Mouse (Mus musculus) erythroblast, adult 5-6 weeks (primary cell): ENCODE results near the gene Fbxw11. TPM values are rescaled to one million over a fixed set of nuclear protein-coding genes. Genes with fewer than 3 reads are reported as not detected.

ENCODE experiments used
- ATAC-seq: replicated peaks from 2 replicates; pipeline ENCODE4 v1.8.0; 2016; ENCODE audit warnings: moderate number of reproducible peaks, mild to moderate bottlenecking, moderate TSS enrichment, inconsistent platforms; ENCODE audit not compliant: poor library complexity, low FRiP score, severe bottlenecking
- total RNA-seq, 2 experiments: library from RNA; stranded (forward) in 1 of 2; stranded (reverse) in 1 of 2; fragments of 150-400 nt in 1 of 2; fragments of 200-764, 138-1000 nt in 1 of 2; gene quantifications; 2 replicates each; pipeline versions ENCODE4 v1.2.3 to v1.2.4; 2015 to 2017; ENCODE audit warnings: low replicate concordance in 2 of 2

The Fbxw11 gene
- total RNA-seq, 2 experiments from 2014 or later, result 11.7 to 12.9 TPM

DNA sequence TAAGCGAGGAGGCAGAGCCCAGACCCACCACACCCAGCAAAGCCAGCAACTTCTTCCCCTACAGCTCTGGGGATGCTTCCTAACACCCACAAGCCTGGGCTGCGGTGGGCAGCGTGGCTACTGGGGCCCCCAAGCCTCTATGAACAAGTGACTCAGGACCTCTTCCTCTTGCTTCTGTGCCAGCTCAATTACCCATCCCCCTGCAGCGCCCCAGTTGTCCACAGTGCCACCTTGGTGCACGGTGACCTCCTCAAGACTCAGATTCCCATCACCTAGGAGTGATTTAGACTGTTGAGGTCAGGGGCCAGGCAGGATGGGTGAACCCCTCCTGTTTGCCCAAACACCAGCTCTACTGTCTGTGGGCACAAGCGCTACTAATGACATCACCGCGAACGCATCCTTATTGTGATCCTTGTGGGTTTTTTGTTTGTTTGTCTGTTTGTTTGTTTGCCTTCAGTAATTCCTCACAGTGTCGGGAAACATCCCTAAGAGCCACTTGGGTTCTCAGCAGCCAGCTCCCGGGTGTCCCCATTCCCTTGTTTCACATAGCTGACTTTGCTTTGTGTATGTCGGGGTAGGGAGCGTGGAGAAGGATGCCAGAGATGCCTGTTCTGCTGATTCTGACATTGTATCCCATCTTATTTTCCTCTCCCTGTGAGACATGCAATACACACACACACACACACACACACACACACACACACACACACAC, 19.9 kb upstream of the Fbxw11 start:
- ATAC-seq, result no peak

DNA sequence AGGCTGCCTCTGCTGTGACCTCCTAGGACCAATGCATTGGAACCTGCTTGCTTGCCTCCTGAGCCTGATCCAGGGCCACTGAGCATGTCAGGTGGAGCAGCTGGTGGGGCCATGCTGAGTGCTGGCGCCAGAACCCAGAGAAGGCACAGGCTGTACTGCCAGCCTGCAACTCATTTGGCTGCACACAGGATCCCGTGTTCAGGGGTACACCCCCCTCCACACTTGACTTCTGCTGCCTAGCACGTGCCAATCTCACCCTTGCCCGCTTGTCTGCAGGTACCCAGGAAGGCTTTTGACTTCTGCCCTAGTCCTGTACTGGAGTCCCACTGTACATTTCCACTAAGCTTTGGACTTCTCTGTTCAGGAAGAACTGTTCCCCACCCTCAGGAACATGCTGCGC, 19.3 kb upstream of the Fbxw11 start:
- ATAC-seq, result no peak

DNA sequence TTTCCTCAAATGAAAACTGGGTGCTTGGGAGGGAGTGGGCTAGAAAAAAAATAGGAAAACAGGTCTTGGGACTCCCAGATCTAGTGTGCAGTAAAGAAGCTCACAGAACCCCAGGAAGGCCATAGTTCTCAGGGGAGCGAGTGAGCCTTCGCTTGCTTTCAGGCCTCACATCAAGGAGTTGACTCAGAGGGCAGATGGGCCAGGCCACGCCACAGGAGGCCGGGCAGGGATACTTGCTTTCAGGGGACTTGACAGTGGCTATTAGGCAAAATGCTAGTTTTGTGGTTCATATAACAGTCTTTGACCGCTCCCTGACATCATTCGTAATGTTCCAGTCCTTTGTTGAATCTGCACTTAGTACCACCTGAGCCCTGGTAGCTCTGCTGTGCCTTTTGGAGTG, 18.6 kb upstream of the Fbxw11 start:
- no peak for ATAC-seq

DNA sequence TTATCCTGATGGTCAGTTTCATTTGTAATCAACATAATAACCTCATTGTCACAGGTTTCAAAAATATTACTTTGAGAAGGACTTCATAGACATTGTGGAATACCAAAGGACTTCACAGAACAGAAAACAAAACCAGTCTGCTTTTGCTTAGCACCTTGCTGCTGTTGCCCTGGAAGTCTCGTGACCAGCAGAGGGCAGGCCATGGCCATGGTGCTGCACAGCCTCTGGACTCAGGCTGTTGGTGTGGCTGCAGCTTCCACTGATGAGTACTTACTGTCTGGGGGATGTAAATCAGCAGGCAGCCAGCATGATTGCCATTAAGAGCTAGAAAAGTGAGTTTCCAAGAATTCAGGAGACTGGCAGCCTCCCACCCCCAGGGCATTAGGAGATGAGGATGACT, 16.8 kb upstream of the Fbxw11 start:
- ATAC-seq, result no peak

DNA sequence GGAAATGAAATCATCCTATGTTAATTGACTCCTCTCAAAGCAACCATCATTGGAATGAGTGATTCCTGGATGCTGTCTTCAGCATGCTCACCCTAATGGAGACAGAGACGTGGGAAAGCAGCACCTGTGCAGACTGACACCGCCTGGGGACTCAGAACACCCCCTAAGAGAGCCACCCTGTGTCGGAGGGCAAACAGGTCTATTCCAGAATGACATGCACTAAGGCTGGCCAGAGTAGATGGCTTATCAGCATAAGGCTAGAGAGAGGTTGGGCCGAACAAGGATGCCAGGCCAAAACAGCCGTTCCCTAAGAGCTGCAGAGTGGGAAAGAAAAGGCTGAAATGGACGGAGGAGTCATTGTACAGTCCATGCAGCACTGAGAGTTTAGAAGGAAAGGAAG, 16.4 kb upstream of the Fbxw11 start:
- ATAC-seq, result no peak

DNA sequence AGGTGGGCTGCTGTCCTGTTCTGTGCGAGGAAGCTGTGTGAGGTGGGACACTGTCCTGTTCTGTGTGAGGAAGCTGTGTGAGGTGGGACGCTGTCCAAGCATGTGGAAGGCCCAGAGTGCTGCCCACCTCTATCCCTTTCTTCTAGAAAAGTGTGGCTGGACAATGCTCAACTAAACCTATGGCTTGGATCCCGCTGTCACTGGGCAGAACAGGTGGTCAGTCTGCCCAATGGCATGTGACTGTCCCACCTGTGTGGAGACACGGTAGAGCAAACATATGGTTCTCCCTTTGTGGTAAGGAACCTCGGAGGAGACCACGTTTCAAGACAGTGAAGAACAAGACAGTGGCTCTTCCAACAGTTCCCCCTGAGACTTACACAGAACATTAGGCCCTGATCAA, 14.6 kb upstream of the Fbxw11 start:
- ATAC-seq, result no peak

DNA sequence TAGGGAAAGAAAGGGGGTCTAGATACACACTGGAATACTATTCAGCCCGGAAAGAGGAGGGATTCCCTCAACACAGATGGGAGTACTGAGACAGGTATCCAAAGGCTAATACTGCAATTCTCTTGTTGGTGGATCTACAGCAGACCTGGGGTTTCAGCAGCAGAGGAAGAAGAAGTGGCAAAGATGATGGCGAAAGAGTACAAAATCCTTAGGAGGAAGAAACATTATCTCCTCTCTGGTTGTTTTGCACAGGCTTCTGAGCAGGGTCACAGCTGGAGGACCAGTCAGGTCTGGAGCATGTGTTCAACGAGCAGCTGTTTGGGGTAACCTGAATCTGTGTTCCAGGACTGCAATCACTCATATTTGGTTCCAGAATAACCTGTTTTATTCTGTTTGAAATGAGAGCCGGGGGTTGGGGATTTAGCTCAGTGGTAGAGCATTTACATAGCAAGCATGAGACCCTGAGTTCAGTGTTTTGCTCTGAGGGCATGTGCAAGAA, 12.8 kb upstream of the Fbxw11 start:
- ATAC-seq, result no peak

DNA sequence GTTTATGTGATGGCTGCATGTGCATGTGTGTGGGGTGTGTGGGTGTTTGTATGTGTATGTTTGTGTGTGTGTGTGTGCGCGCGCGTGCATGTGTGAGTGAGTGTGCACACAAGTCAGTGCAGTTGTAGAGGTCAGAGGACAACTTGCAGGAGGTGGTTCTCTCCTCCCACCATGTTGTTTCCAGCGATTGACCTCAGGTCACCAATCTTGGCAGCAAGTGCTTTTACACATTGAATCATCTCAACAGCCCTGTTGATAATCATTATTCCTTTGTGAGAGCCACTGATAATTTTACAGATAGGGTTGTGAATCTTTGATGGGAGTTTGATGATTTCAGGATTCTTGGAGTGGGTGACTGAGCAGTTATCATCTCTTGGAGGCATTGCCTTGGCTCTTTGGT, 9.9 kb upstream of the Fbxw11 start:
- ATAC-seq, result no peak

DNA sequence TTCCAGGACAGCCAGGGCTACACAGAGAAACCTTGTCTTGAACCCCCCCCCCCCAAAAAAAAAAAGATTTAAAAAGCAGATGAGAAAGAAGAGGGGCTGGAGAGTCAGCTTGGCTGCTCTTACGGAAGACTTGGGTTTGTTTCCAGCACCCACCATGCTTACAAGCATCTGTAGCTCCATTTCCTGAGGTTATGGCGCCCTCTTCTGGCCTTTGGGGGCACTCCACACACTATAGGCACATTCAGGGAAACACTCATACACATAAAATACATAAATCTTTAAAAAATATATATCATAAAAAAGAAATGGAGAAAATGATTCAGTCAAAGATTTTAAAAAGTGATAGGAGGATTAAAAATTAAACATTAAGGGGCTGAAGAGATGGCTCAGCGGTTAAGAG, 9.0 kb upstream of the Fbxw11 start:
- ATAC-seq, result no peak

DNA sequence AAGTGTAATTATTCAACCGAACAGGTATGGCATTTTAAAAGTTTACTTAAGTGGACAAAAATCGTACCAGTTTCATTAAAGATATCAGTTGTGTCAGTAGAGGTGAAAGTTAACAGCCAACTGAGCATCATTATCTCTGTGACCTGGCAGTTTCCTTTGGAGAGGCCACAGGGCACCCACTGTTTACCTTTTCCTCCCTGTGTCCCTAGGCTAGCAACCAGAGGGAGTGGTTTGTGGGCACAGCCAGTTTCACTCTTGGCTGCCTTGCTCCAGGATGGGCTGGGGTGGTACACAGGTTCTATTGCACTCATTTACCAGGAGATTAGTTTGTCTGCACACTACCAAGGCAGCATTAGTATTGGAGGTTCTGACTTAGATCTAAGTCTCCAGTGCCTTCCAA, 8.4 kb upstream of the Fbxw11 start:
- no peak for ATAC-seq

DNA sequence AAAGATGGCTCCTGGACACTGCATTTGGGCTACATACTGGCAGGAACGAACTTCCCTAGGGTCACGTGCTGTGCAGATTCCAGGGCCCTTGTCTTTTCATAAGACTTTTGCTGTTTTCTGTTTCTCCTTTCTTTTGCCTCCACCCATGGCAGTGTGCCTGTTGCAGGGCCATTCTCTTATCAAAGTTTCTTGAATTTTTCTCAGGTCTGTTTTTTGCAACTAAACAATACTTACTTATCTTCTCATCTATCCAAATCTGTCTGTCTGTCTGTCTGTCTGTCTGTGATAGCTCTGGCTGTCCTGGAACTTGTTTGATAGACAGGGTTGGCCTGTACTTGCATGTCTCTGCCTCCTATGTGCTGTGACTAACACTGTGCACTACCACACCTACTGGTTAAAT, 7.7 kb upstream of the Fbxw11 start:
- no peak for ATAC-seq

DNA sequence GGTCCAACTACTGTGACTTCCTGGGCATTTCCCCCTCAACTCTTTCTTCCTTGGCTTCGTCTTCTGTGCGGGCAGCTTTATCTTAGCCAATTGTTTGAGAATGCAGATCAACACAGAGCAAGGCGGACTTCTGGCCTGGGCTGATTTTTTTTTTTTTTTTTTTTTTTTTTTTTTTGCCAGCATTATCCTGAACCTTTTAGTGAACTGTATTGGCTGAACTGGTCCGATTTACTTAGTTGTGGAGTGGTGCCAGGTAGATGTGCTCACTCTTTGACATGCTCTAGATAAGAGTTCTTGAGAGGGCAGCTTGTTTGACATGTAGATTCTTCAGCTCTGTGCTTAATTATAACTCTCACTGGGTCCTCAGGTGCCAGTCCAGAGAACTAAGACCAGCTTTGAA, 6.2 kb upstream of the Fbxw11 start:
- ATAC-seq, result no peak

DNA sequence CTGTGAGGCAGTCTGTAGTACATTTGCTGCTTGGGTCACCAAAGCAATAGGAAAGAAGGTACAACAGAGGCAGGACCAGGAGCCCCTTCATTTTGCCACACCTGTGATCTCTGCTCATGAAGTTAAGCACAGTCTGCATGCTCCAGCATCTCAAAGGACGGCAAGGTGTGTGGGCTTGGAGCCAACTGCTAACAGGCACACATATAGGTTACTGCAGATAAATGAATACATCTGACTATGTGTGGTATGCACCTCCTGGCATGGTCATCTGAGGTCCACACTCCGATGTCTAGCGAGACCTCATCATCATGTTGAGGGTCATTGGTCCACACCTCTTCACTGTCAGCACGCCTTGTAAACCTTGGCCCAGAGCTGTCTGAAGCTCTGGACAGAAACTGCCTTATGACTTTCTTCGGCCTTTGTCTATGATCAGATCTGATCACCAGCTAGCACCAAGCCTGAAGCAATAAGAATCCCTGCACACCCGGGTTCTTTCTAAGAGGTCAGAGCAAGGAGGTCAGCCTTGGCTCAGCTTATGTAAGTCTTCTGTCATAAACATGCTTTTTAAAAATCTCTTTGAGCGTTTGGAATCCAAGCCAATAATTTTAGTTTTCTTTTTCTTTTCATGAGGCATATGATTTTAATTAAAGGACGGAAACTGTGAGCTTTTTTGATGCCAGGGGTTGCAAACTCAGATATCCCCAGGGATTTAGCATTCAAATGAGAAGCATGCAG, 3.8 kb upstream of the Fbxw11 start:
- ATAC-seq, result no peak

DNA sequence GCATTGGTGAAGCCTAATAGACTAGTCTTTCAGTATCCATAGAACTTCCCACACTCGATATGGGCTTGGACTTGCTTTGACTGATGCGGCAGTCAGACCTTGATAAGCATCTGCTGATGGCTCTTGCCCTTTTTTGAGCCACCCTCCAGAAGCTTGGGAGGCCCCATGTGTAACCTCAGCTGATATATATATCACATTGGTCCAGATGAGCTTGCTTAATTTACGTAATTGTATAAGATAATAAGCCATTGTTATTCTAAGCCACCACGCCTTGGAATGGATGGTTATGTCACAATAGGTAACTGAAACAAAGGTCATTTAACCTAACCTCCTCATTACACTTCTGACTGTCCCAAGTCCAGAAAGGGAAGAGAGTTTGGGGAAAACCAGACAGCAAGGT, 1.9 kb upstream of the Fbxw11 start:
- ATAC-seq, result no peak

DNA sequence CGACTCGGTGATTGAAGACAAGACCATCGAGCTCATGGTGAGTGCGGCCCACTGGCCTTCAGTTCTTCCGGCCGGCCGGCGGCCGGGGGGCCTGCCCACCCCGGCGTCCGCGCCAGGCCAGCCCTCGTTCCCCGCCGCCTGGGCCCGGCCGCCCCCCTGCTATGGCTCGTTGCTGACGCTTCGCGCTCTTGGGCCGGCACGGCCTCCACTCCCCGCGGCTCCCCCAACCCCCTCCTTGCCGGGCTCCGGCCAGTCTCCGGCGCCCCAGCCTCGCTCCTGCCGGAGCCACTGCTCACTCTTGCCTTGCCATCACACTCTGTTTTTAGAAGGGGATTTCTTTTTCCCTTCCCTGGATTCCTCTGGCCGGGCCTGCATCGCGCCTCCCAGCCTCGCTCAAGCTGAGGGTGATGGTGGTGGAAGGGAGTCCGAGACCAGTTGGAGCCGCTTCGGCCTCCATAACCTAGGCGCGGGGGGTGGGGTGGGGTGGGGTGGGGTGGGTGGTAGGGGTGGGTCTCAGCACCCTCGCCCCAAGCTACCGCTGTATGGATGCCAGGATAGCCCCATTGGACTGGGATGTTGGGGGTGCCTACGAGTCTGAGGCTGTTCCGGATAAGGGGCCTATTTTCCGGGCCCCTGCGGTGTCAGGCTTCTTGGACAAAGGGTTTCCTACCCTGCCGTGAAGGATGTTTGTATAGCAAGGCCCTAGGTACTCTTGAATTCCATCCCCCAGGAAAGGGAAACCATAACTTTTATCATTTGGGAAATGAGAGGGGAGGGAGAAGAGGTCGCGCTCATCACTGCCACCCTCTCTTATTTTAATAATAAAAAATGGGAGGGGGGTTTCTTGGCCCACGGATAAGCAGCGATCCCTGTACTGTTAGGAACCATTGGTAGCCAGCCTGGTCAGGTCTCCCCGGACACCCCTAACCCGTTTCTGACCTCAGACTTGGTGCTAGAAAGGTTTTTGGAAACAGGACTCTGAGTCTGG, 669 bp downstream of the Fbxw11 start:
- no peak for ATAC-seq

DNA sequence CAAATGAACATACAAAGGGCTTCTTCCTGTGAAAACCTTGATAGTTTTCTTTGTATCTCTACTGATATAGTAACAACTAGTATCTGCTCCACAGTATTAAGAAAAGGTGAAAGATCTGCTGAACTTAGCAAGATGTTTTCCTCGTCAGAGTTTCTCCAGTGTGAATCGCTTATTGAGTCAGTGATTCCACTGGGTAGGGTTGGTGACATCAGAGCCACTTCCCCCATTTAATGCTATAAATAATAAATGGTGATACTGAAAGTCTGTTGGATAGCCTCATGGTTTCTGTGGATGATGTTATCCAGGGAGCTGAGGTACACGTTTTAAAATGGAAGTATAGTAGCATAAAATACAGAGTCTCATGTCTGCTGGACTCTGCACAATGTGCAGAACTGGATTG, 1.5 kb downstream of the Fbxw11 start:
- no peak for ATAC-seq

DNA sequence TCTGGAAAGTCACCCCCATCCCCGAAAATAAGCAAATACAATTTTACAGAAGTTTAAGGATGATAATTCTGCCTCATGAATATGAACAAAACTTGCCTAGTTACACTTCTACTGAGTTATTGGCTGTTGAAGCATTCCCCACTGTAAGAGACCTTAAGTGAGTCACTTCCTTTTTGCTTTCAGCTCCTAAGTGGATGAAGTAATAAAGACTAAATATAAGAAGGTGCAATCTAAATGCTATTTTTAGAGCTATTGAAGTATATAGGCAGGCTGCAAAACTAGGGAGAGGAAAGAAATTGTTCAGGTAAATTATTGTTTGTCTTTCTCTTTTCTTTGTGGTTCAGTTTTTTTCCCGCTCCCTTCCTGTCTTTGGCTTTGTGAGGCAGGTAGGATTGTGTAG, 4.7 kb downstream of the Fbxw11 start:
- no peak for ATAC-seq

DNA sequence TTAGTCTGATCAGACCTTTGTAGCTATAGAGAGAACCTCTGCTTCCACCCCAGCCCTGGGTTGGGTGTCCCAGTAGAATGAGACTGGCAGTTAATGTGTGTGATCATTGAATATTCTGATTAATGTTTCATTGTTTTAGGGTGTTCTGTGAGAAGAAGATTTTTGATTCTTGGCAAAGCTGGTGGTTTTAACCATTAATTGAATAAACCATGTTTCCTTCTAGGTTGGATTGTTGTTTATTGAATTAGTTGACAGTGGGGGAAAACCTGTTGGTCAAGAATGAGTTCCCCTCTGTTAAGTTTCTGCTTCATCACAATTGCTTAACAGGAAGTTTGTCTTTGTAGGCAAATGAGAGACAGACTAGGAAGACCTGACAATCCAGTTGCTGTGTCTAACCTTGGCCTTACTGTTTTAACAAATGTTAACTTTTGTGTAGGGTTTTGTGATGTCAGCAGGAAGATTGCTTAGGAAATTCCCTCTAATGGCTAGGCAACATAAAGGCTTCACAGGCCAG, 7.8 kb downstream of the Fbxw11 start:
- ATAC-seq, result no peak

DNA sequence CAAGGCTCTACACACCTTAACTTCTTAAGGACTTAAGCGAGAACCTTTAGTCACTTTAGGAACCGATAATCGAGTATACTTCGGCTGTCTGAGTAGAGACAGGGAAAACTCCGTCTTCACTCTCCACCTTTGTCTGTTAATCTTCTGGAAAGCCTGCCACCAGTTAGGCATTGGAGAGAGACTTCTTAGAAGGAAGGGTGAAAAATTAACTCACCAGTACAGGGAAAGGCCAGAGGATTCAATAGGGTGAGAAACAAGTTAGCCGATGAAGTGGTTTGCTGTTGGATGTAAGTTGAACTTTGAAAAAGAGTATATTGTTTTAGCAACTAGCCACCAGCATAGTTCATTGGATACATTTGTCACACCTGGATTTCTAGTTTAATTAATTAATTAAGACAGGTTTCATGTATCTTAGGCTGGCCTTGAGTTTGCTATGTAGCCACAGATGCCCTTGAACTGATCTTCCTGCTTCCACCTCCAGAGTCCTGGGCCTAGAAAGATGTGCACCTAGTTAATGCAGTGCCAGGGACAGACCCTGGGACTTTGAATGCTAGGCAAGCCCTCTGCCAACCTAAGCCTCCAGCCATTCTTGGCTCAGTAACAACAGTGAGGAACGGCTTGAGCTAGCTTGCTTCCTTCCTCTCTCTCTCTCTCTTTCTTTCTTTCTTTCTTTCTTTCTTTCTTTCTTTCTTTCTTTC, 8.5 kb downstream of the Fbxw11 start:
- no peak for ATAC-seq

DNA sequence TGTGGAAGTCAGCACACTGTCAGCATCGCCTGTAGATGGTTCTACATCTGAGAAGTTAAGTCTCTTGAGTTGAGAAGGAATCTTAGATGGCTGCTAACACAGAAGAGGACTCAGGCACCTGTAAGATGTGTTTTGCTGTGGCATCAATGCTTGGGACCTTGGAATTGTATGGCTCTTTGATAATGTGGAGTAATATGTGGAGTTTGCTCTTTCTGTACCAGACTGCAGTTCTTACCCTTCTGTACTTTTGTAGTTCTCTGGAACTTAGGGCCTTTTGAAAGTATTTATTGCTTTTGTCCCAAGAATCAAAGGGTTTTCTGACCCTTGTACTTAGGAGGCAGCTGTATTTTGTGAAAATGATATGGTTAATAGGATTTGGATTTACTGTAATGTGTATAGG, 9.2 kb downstream of the Fbxw11 start:
- no peak for ATAC-seq
